In the genomic region with DNA sequence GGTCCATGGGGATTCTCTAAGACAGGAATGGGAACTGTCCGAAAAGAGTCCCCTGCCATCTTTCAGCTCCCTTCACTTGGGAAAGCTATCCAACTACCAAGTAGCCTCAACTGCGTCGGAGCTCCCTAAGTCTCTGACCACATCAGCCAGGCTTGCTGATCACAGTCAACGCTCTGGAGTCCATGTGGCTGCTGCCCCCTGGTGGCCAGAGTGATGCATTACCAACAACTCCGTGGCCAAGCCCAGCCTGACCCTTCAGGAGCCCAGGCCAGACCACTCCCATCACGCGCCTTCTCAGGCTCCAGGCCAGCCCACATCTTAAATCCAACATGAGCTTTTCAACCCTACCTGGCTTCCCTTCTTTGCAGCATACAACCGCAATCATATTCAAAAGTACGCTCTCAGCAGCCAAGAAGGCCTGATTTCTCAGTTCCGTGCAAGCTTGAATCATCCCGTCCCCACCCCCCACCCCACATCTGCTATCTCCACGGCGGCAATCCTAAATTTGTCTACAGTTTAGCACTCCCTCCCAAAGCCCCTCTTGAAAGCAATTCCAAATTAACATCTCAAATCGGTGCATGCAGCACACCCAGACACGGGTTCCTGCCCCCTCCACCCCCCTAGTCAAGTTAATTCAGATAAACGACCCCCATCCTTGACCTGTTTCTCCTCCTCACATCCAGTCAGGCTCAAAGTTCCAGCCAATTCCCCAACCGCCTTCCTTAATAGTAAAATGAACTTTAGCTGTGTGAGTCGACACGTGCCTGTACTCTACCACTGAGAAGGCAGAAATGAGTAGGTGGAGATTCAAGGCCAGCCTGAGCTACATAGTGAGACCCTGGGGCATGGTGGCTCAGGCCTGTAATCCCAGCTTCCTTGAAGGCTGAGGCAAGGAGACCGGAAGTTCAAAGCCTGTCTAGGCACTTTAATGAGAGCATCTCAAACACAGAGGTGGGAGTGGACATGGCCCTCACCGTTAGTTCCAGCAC, we compare ENCODE assay signal across 9 mouse cellular contexts. TPM values are rescaled to one million over a fixed set of nuclear protein-coding genes. Genes with fewer than 3 reads are reported as not detected.
DNase-seq lines count a peak whose midpoint lies in the region; ATAC-seq lines count a peak whose summit lies in the region.
"Had no signal": no experiment of that assay in that cellular context is flagged by ENCODE, and none has a peak within 500 bp of the region (broad histone marks: within the 10 kb centered on the region; RNA-seq: fewer than 3 reads in every experiment).

No protein-coding gene starts in this region.

- H3K36me3 ChIP-seq in forebrain, embryonic 13.5 days (ENCODE audit: poor library complexity, severe bottlenecking) = no peaks in the 10 kb centered on the region
- no peaks in the 10 kb centered on the region for H3K36me3 ChIP-seq in liver, embryonic 15.5 days (replicated peaks)
- H3K36me3 ChIP-seq in neural tube, embryonic 13.5 days = no peaks in the 10 kb centered on the region

- H3K4me1 ChIP-seq in forebrain, embryonic 13.5 days = peaks cover 3% of the 10 kb centered on the region; the same call in 1 of the 2 replicates
- peaks cover 8% of the 10 kb centered on the region for H3K4me1 ChIP-seq in liver, embryonic 15.5 days (replicated peaks)
- no peaks in the 10 kb centered on the region for H3K4me1 ChIP-seq in neural tube, embryonic 13.5 days (replicated peaks)

- ATAC-seq in forebrain, embryonic 13.5 days = peak; percentile 86
- ATAC-seq in liver, embryonic 15.5 days (ENCODE audit: insufficient read depth) = peak; percentile 62; the same call in 1 of the 2 replicates
- ATAC-seq in neural tube, embryonic 13.5 days (ENCODE audit: low read depth) = peak; percentile 86

- no peak overlapping the region for H3K27ac ChIP-seq in forebrain, embryonic 13.5 days
- no peak overlapping the region for H3K27ac ChIP-seq in liver, embryonic 15.5 days (replicated peaks)
- no peak overlapping the region for H3K27ac ChIP-seq in neural tube, embryonic 13.5 days (replicated peaks)

- intact Hi-C loops in heart, postnatal 10 days (cut with DNase I) = loop anchor here (1.0 to 5.0 kb wide), 3 partner anchors 55 to 161 kb away; no protein-coding TSS in a partner anchor

- peaks cover 15% of the 10 kb centered on the region for H3K27me3 ChIP-seq in forebrain, embryonic 13.5 days
- peaks cover 18% of the 10 kb centered on the region for H3K27me3 ChIP-seq in liver, embryonic 15.5 days
- peaks cover 10% of the 10 kb centered on the region for H3K27me3 ChIP-seq in neural tube, embryonic 13.5 days

- 28% methylated on average over 21 of the region's 21 CpGs for WGBS in forebrain, embryonic 13.5 days
- 32% methylated on average over 21 of the region's 21 CpGs for WGBS in liver, embryonic 15.5 days (ENCODE audit: insufficient replicate concordance)
- 22% methylated on average over 21 of the region's 21 CpGs for WGBS in neural tube, embryonic 13.5 days

- no peak overlapping the region for H3K4me3 ChIP-seq in forebrain, embryonic 13.5 days
- H3K4me3 ChIP-seq in liver, embryonic 15.5 days (replicated peaks) = no peak overlapping the region
- H3K4me3 ChIP-seq in neural tube, embryonic 13.5 days = no peak overlapping the region
- H3K4me3 ChIP-seq: erythroblast, embryonic 14.5 days had no signal

- H3K4me2 ChIP-seq in forebrain, embryonic 13.5 days = no peak overlapping the region
- no peak overlapping the region for H3K4me2 ChIP-seq in liver, embryonic 15.5 days
- no peak overlapping the region for H3K4me2 ChIP-seq in neural tube, embryonic 13.5 days

- H3K9me3 ChIP-seq in forebrain, embryonic 13.5 days (replicated peaks) = no peaks in the 10 kb centered on the region
- no peaks in the 10 kb centered on the region for H3K9me3 ChIP-seq in liver, embryonic 15.5 days (replicated peaks)
- no peaks in the 10 kb centered on the region for H3K9me3 ChIP-seq in neural tube, embryonic 13.5 days

- H3K9ac ChIP-seq in forebrain, embryonic 13.5 days = 0 out of 2 replicates have a peak overlapping the region, but pooled peaks have one; percentile 21
- H3K9ac ChIP-seq in liver, embryonic 15.5 days = no peak overlapping the region
- H3K9ac ChIP-seq in neural tube, embryonic 13.5 days = no peak overlapping the region

- DNase-seq in CD8-positive naive resting alpha-beta T cell, adult 2 months (ENCODE audit: low read depth in 2 of 2, low spot score in 2 of 2) = peak; percentile 75 to 79
- peak; percentile 67 for DNase-seq in c-Kit-positive CD71-positive TER-119-negative erythroid progenitor cells, embryonic 14.5 days (ENCODE audit: low read depth)
- peak; percentile 86 to 92 for DNase-seq in heart, postnatal 10 days
- peak; percentile 89 to 91 for DNase-seq in kidney, postnatal 4 days
- peak; percentile 41 for DNase-seq in telencephalon, adult 2 months (ENCODE audit: low read depth, low spot score)

RNA-seq across cellular contexts. Expression of gene Pou2f2, which starts 8.4 kb away (rescaled TPM):
- polyA plus RNA-seq in forebrain, embryonic 13.5 days (2015; fragmentation: Nextera tagmentation; extraction: Ambion mirVana) = 21.9 and 22.2 TPM in 2 replicates
- total RNA-seq in heart, postnatal 10 days (2021) = under 1 TPM; 0.19 to 0.50 TPM
- polyA plus RNA-seq in liver, embryonic 15.5 days (2015; fragmentation: Nextera tagmentation; extraction: Ambion mirVana) = 1.6 and 2.1 TPM in 2 replicates
- 28.0 and 29.4 TPM in 2 replicates for polyA plus RNA-seq in neural tube, embryonic 13.5 days (2015; fragmentation: Nextera tagmentation; extraction: Ambion mirVana)

RNA-seq across cellular contexts. Expression of gene Dedd2, which starts 32.5 kb away (rescaled TPM):
- polyA plus RNA-seq in forebrain, embryonic 13.5 days (2015; fragmentation: Nextera tagmentation; extraction: Ambion mirVana) = 11.0 and 12.5 TPM in 2 replicates
- total RNA-seq in heart, postnatal 10 days (2021) = 10 to 100 TPM; 14.2 TPM
- polyA plus RNA-seq in liver, embryonic 15.5 days (2015; fragmentation: Nextera tagmentation; extraction: Ambion mirVana) = 35.4 and 39.1 TPM in 2 replicates
- 16.6 and 17.7 TPM in 2 replicates for polyA plus RNA-seq in neural tube, embryonic 13.5 days (2015; fragmentation: Nextera tagmentation; extraction: Ambion mirVana)

RNA-seq across cellular contexts. Expression of gene Zfp526, which starts 33.3 kb away (rescaled TPM):
- 2.0 and 2.1 TPM in 2 replicates for polyA plus RNA-seq in forebrain, embryonic 13.5 days (2015; fragmentation: Nextera tagmentation; extraction: Ambion mirVana)
- total RNA-seq in heart, postnatal 10 days (2021) = 10 to 100 TPM in 1 of 2 experiments, 1 to 10 TPM in 1; 8.7 to 11.4 TPM
- polyA plus RNA-seq in liver, embryonic 15.5 days (2015; fragmentation: Nextera tagmentation; extraction: Ambion mirVana) = 1.8 and 2.1 TPM in 2 replicates
- 2.0 and 2.1 TPM in 2 replicates for polyA plus RNA-seq in neural tube, embryonic 13.5 days (2015; fragmentation: Nextera tagmentation; extraction: Ambion mirVana)

RNA-seq across cellular contexts. Expression of gene Gsk3a, which starts 49.7 kb away (rescaled TPM):
- 11.2 and 12.9 TPM in 2 replicates for polyA plus RNA-seq in forebrain, embryonic 13.5 days (2015; fragmentation: Nextera tagmentation; extraction: Ambion mirVana)
- total RNA-seq in heart, postnatal 10 days (2021) = 10 to 100 TPM; 69.7 to 72.0 TPM
- 6.4 and 7.4 TPM in 2 replicates for polyA plus RNA-seq in liver, embryonic 15.5 days (2015; fragmentation: Nextera tagmentation; extraction: Ambion mirVana)
- 16.5 and 16.8 TPM in 2 replicates for polyA plus RNA-seq in neural tube, embryonic 13.5 days (2015; fragmentation: Nextera tagmentation; extraction: Ambion mirVana)
